Mouse (Mus musculus) spleen, adult 2 months (tissue): Measurements from ENCODE around the gene L3mbtl3.

Experiments used
- CTCF ChIP-seq: fragments of 200-500 bp; IDR thresholded peaks from 2 replicates; pipeline ENCODE4 v1.5.1; 2011; ENCODE audit warnings: mild to moderate bottlenecking, inconsistent platforms; ENCODE audit not compliant: insufficient read depth, insufficient read length, insufficient replicate concordance; ENCODE audit errors: extremely low read depth
- POLR2A ChIP-seq: fragments of 200-500 bp; IDR thresholded peaks from 2 replicates; pipeline ENCODE4 v1.6.1; 2011; ENCODE audit warnings: low read depth, low read length, inconsistent platforms

DNA sequence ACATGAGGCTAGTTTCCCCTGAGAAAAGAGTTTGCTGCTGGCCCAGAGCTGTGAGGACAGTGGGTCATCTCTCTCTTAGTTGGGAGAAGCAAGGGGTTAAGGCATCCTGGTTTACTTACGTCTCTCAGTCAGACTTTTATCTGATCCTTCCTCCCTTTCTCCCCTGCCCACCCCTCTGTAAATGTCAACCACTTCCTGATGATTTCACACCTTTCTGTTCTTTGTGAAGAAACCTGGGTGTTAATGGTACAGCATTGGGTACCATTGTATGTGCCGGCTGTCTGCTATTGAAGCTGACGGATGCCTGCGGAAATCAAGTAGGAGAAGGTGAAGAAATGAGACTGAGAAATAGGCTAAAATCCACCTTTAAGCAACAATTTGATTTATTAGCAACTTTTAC is 146.3 kb downstream of the L3mbtl3 start, which contains the start of gene Samd3:
- no peak for TF ChIP-seq CTCF
- TF ChIP-seq POLR2A: no peak
